Mouse (Mus musculus) bone marrow macrophage, adult 2 months (primary cell): ENCODE data around the gene H2-T23.

ENCODE experiments used
- CTCF ChIP-seq: IDR thresholded peaks from 2 replicates; pipeline ENCODE4 v1.5.1; 2012; ENCODE audit warnings: low read depth, mild to moderate bottlenecking, low read length, moderate library complexity
- POLR2A ChIP-seq: IDR thresholded peaks from 2 replicates; pipeline ENCODE4 v1.6.1; 2012; ENCODE audit warnings: mild to moderate bottlenecking, low read depth, low read length, borderline replicate concordance

DNA sequence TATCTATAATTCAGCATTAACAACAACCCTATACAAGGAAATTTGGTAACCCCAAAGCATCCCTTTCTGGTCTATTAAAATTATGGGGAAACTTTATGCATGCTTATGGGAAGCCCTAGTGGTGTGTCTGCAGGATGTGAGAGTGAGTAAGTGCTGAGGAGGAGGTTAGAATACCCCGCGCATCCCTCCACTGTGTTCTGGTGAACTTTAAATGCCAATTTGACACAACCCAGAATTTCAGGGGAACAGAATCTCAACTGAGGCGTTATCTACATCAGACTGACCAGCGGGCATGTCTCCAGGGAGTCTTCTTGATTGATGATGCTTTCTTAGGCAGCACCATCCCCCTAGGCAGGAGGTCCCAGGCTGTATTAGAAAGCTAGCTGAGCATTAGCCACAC is 6.8 kb downstream of the H2-T23 start:
- no peak for TF ChIP-seq POLR2A
- TF ChIP-seq CTCF: no peak
